Mouse (Mus musculus): ENCODE data around the gene Ndfip2. TPM values are rescaled to one million over a fixed set of nuclear protein-coding genes. Genes with fewer than 3 reads are reported as not detected.

Gene Ndfip2
- polyA plus RNA-seq, 1 experiment: 34.4 TPM

GRCm38 (mm10) chr14:105237736-105238135 is 20.6 kb upstream of the Ndfip2 start:
- TF ChIP-seq POLR2A (IDR thresholded peaks at IDR 0.05; ENCODE audit: insufficient read depth, low read length) (no peak), CTCF (IDR thresholded peaks at IDR 0.05; ENCODE audit: low read depth, low read length) (no peak), EP300 (IDR thresholded peaks at IDR 0.05; ENCODE audit: insufficient read depth, low read depth, low read length) (no peak)
- no peaks in the 10 kb centered on the region for H3K27me3 ChIP-seq (ENCODE audit: control insufficient read depth, insufficient read depth, low read length, poor library complexity, severe bottlenecking)
- no peak overlapping the region for H3K4me3 ChIP-seq (ENCODE audit: low read depth, low read length)
- H3K27ac ChIP-seq (ENCODE audit: insufficient read depth, low read length): no peak overlapping the region
- H3K9me3 ChIP-seq (replicated peaks; ENCODE audit: control insufficient read depth, insufficient read depth, low read length, poor library complexity, severe bottlenecking): no peaks in the 10 kb centered on the region
- H3K36me3 ChIP-seq (ENCODE audit: control insufficient read depth, insufficient read depth, low read length, poor library complexity, severe bottlenecking): no peaks in the 10 kb centered on the region
- no peak overlapping the region for H3K9ac ChIP-seq (ENCODE audit: low read depth, poor library complexity, severe bottlenecking)
- H3K4me1 ChIP-seq (ENCODE audit: control insufficient read depth, insufficient read depth, low read length): no peaks in the 10 kb centered on the region

DNA sequence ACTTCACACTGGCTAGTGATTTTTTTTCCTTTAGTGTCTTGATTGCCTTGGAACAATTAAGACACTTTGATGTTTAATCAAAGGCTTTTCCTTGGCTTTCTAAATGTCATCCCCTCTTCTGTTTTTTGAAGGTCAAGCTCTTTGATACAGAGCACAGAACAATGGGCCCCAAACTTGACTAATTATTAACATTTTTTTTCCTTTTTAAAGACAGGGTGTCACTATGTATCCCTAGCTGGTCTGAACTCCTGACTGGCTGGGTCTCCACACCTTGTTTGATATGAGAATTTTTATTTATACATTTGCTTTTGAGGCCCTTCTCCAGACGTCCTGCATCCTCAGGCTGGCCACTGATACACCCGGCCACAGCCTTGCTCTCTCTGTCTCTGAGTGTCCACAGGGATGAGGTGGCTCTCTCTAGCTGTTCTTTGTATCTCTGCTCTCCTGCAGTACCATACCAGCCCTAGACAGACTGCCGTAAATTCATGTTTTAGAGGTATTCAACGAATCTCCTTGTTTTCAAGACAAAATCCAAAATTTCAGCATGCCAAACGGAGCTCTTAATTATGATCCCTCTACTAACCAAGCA is 19.8 kb upstream of the Ndfip2 start:
- Histone ChIP-seq H3K9ac (ENCODE audit: low read depth, poor library complexity, severe bottlenecking) (no peak overlapping the region), H3K36me3 (ENCODE audit: control insufficient read depth, insufficient read depth, low read length, poor library complexity, severe bottlenecking) (no peaks in the 10 kb centered on the region), H3K4me3 (ENCODE audit: low read depth, low read length) (no peak overlapping the region), H3K4me1 (ENCODE audit: control insufficient read depth, insufficient read depth, low read length) (no peaks in the 10 kb centered on the region), H3K27me3 (ENCODE audit: control insufficient read depth, insufficient read depth, low read length, poor library complexity, severe bottlenecking) (no peaks in the 10 kb centered on the region), H3K9me3 (replicated peaks; ENCODE audit: control insufficient read depth, insufficient read depth, low read length, poor library complexity, severe bottlenecking) (no peaks in the 10 kb centered on the region), H3K27ac (ENCODE audit: insufficient read depth, low read length) (no peak overlapping the region)
- TF ChIP-seq EP300 (IDR thresholded peaks at IDR 0.05; ENCODE audit: insufficient read depth, low read depth, low read length): no peak
- TF ChIP-seq CTCF (IDR thresholded peaks at IDR 0.05; ENCODE audit: low read depth, low read length): no peak
- no peak for TF ChIP-seq POLR2A (IDR thresholded peaks at IDR 0.05; ENCODE audit: insufficient read depth, low read length)

DNA sequence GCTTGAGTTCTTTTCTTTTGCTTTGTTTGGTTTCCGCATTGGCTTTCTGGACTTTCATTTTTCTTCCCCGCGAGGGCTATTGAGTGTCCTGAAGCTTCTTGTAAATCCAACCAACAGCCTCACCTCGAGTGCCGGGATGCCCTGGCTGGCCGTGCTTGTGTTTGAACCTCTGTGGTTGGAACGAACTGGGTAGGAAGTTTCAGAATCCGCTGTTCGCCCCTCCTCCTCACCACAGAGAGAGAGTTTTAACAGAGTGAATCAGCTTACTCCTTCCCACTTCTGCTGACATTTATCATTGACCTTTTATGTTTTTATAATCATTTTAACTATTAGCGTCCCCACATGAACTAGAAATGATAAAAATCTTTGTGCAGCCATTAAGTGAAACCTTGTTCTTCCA is 18.3 kb upstream of the Ndfip2 start:
- no peak overlapping the region for H3K27ac ChIP-seq (ENCODE audit: insufficient read depth, low read length)
- H3K27me3 ChIP-seq (ENCODE audit: control insufficient read depth, insufficient read depth, low read length, poor library complexity, severe bottlenecking): no peaks in the 10 kb centered on the region
- no peak overlapping the region for H3K4me3 ChIP-seq (ENCODE audit: low read depth, low read length)
- no peak for TF ChIP-seq EP300 (IDR thresholded peaks at IDR 0.05; ENCODE audit: insufficient read depth, low read depth, low read length)
- no peaks in the 10 kb centered on the region for H3K9me3 ChIP-seq (replicated peaks; ENCODE audit: control insufficient read depth, insufficient read depth, low read length, poor library complexity, severe bottlenecking)
- no peak overlapping the region for H3K9ac ChIP-seq (ENCODE audit: low read depth, poor library complexity, severe bottlenecking)
- no peaks in the 10 kb centered on the region for H3K4me1 ChIP-seq (ENCODE audit: control insufficient read depth, insufficient read depth, low read length)
- H3K36me3 ChIP-seq (ENCODE audit: control insufficient read depth, insufficient read depth, low read length, poor library complexity, severe bottlenecking): no peaks in the 10 kb centered on the region

DNA sequence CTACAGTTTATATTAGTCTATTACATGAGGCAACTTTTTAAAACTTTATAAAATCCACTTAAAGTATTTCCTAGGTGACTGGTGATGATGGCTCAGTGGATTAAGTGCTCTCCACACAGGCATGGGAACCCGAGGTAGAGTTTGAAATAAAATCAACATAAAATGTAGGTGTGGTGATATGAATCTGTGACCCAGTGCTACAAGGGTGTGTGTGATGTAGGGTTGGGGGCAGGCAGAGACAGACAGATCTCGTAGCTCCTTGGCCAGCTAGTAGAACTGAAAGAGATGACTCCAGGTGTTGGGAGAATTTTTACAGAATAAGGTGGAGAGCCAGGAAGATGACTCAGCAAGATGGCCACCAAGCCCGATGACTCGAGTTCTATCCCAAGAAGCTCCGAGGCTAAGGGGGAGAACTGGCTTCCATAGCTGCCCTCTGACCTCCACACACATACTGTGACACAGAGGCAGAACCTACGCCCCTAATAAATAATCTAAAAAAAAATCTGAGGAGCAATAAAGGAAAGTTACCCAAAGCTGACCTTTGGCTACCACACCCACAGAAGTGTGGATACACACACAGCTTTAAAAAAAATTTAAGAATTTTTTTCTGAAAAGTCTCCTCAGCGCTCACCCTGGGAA is 14.4 kb upstream of the Ndfip2 start:
- TF ChIP-seq POLR2A (IDR thresholded peaks at IDR 0.05; ENCODE audit: insufficient read depth, low read length): no peak
- TF ChIP-seq EP300 (IDR thresholded peaks at IDR 0.05; ENCODE audit: insufficient read depth, low read depth, low read length): no peak
- no peak for TF ChIP-seq CTCF (IDR thresholded peaks at IDR 0.05; ENCODE audit: low read depth, low read length)
- Histone ChIP-seq H3K4me3 (ENCODE audit: low read depth, low read length) (no peak overlapping the region), H3K27ac (ENCODE audit: insufficient read depth, low read length) (no peak overlapping the region), H3K9ac (ENCODE audit: low read depth, poor library complexity, severe bottlenecking) (no peak overlapping the region), H3K36me3 (ENCODE audit: control insufficient read depth, insufficient read depth, low read length, poor library complexity, severe bottlenecking) (no peaks in the 10 kb centered on the region), H3K9me3 (replicated peaks; ENCODE audit: control insufficient read depth, insufficient read depth, low read length, poor library complexity, severe bottlenecking) (no peaks in the 10 kb centered on the region), H3K27me3 (ENCODE audit: control insufficient read depth, insufficient read depth, low read length, poor library complexity, severe bottlenecking) (no peaks in the 10 kb centered on the region; the same call in 1 of the 2 replicates), H3K4me1 (ENCODE audit: control insufficient read depth, insufficient read depth, low read length) (no peaks in the 10 kb centered on the region)

DNA sequence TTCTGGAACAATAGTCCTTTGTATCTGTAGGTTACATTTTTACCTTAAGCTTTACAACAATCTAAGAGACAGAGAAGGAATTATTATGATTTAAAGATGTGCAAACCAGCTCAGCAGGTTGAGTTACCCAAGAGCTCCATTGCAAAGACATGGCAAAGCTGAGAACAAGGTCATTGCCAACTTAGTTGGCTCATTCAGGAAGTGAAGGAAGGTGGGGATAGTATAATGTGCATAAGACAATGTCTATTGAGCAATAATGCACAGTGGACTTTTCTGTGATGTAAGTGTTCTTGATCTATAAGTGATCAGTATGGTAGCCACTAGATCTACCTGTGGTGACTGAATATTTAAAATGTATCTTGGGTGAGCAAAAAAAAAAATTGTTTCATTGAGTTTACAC is 7.3 kb upstream of the Ndfip2 start:
- no peaks in the 10 kb centered on the region; the same call in 1 of the 2 replicates for H3K27me3 ChIP-seq (ENCODE audit: control insufficient read depth, insufficient read depth, low read length, poor library complexity, severe bottlenecking)
- H3K36me3 ChIP-seq (ENCODE audit: control insufficient read depth, insufficient read depth, low read length, poor library complexity, severe bottlenecking): no peaks in the 10 kb centered on the region
- no peak overlapping the region for H3K27ac ChIP-seq (ENCODE audit: insufficient read depth, low read length)
- no peak for TF ChIP-seq EP300 (IDR thresholded peaks at IDR 0.05; ENCODE audit: insufficient read depth, low read depth, low read length)
- no peak for TF ChIP-seq CTCF (IDR thresholded peaks at IDR 0.05; ENCODE audit: low read depth, low read length)
- no peak for TF ChIP-seq POLR2A (IDR thresholded peaks at IDR 0.05; ENCODE audit: insufficient read depth, low read length)
- H3K4me3 ChIP-seq (ENCODE audit: low read depth, low read length): no peak overlapping the region
- no peaks in the 10 kb centered on the region for H3K9me3 ChIP-seq (replicated peaks; ENCODE audit: control insufficient read depth, insufficient read depth, low read length, poor library complexity, severe bottlenecking)
- no peak overlapping the region for H3K9ac ChIP-seq (ENCODE audit: low read depth, poor library complexity, severe bottlenecking)
- no peaks in the 10 kb centered on the region for H3K4me1 ChIP-seq (ENCODE audit: control insufficient read depth, insufficient read depth, low read length)

DNA sequence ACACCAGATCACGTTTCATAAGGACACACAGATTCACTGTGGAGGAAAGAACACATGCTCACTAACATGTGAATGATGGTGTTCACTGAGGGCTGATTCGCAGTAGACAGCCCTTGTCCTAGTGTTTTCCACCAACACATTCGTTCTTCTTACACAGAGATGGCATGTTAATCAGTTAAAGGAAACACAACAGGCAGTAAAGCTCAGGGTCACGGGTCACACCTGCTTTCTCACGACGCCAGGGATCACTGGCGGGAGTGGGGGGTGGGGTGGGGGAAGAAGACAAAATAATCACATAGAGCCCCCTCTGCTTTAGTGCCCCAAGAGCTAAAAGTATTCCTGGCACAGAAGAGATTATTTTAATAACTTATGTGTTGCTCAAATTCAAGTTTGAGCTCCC is 5.1 kb upstream of the Ndfip2 start:
- Histone ChIP-seq H3K27me3 (ENCODE audit: control insufficient read depth, insufficient read depth, low read length, poor library complexity, severe bottlenecking) (no peaks in the 10 kb centered on the region), H3K27ac (ENCODE audit: insufficient read depth, low read length) (no peak overlapping the region), H3K9me3 (replicated peaks; ENCODE audit: control insufficient read depth, insufficient read depth, low read length, poor library complexity, severe bottlenecking) (no peaks in the 10 kb centered on the region), H3K9ac (ENCODE audit: low read depth, poor library complexity, severe bottlenecking) (no peak overlapping the region), H3K4me1 (ENCODE audit: control insufficient read depth, insufficient read depth, low read length) (no peaks in the 10 kb centered on the region), H3K36me3 (ENCODE audit: control insufficient read depth, insufficient read depth, low read length, poor library complexity, severe bottlenecking) (no peaks in the 10 kb centered on the region), H3K4me3 (ENCODE audit: low read depth, low read length) (no peak overlapping the region)
- TF ChIP-seq CTCF (IDR thresholded peaks at IDR 0.05; ENCODE audit: low read depth, low read length) (no peak), POLR2A (IDR thresholded peaks at IDR 0.05; ENCODE audit: insufficient read depth, low read length) (no peak), EP300 (IDR thresholded peaks at IDR 0.05; ENCODE audit: insufficient read depth, low read depth, low read length) (no peak)

Data from ES-Bruce4 (cell line).